Mouse (Mus musculus) embryonic facial prominence, embryonic 15.5 days (tissue): ENCODE results near the gene Sprr2a1. TPM values are rescaled to one million over a fixed set of nuclear protein-coding genes. Genes with fewer than 3 reads are reported as not detected.
"Not testable (repeated sequence)": the region's sequence is repeated elsewhere in the genome, so short reads cannot be mapped to it uniquely, and the experiment has no call there.

Experiments used
- ATAC-seq: fragments of 200-750 bp; cut with Nextera tagmentation; 2 replicates; pipeline ENCODE4 v1.8.0; 2017; ENCODE audit warnings: low read depth, moderate TSS enrichment; ENCODE audit not compliant: insufficient number of reproducible peaks, low FRiP score, low TSS enrichment
- H3K27ac ChIP-seq: fragments of 300-500 bp; sonication (generic); replicated peaks from 2 replicates; pipeline ENCODE4 v1.5.1; 2015; ENCODE audit warnings: mild to moderate bottlenecking, inconsistent platforms
- H3K27me3 ChIP-seq: fragments of 300-500 bp; sonication (generic); 2 replicates; pipeline ENCODE4 v1.6.1; 2015; ENCODE audit warnings: inconsistent platforms
- H3K36me3 ChIP-seq: fragments of 300-500 bp; sonication (generic); 2 replicates; pipeline ENCODE4 v1.6.1; 2015; ENCODE audit warnings: mild to moderate bottlenecking, inconsistent platforms
- H3K4me1 ChIP-seq: fragments of 300-500 bp; sonication (generic); 2 replicates; pipeline ENCODE4 v1.6.1; 2015; ENCODE audit warnings: inconsistent platforms
- H3K4me2 ChIP-seq: fragments of 300-500 bp; sonication (generic); replicated peaks from 2 replicates; pipeline ENCODE4 v1.6.1; 2015; ENCODE audit warnings: mild to moderate bottlenecking, inconsistent platforms
- H3K4me3 ChIP-seq: fragments of 300-500 bp; sonication (generic); replicated peaks from 2 replicates; pipeline ENCODE4 v1.5.1; 2015; ENCODE audit warnings: mild to moderate bottlenecking, inconsistent platforms
- H3K9ac ChIP-seq: fragments of 300-500 bp; sonication (generic); 2 replicates; pipeline ENCODE4 v1.6.1; 2015; ENCODE audit warnings: inconsistent platforms
- H3K9me3 ChIP-seq: fragments of 300-500 bp; sonication (generic); replicated peaks from 2 replicates; pipeline ENCODE4 v1.6.1; 2016; ENCODE audit warnings: inconsistent platforms
- WGBS: fragments of 180-500 bp; shearing (Covaris S2); methylation state at CpG from one replicate; pipeline ENCODE4 v1.1.7; 2015; 5-methylcytosine and 5-hydroxymethylcytosine counted together
- polyA plus RNA-seq: library from polyadenylated mRNA; unstranded; fragments of >200 nt; fragmentation: Nextera tagmentation; extraction: Ambion mirVana; gene quantifications from 2 replicates; pipeline ENCODE4 v1.2.1, GENCODE M21; 2015

Gene Sprr2a1
- polyA plus RNA-seq, 1 experiment from 2014 or later: 0.12 TPM

DNA sequence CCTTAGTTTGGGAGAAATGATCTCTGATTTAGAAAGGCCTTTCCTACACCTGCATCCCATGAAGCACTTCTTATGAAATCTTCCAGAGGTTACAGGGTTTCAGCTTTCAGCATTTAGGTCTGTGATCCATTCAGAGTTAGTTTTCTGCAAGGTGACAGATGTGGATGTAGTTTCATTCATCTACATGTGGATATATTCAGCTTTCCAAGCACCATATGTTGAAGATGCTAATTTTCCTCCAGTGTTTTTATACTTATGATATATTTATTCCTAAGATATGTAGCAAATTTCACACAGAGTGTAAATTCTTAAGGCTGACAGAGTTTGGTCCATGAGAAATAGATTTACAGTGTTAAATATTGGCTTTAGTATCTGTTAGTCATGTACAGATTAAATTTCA is 23.1 kb downstream of the Sprr2a1 start:
- not testable (repeated sequence) for H3K4me1 ChIP-seq, H3K27ac ChIP-seq, H3K36me3 ChIP-seq, H3K9ac ChIP-seq, H3K4me2 ChIP-seq, H3K4me3 ChIP-seq, H3K27me3 ChIP-seq, ATAC-seq, H3K9me3 ChIP-seq

DNA sequence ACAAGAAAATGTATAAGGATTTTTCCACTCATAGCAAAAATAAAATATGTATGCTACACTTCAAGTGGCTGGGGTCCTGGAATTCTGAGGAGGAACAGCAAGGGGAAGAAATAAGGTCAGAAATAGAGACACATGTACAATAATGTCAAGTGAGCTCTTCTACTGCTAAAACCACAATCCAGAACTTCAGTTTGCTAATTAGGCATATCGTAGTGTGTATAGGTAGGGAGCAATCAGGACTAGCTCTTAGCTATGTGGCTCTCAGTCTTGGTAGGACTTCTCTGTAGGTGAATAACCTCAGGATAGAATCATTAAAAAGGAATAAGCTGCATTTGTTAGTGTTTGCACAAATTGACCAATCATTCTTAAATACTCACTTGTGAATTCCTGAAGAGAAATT is 23.6 kb downstream of the Sprr2a1 start:
- H3K36me3 ChIP-seq, H3K4me1 ChIP-seq, ATAC-seq, H3K4me2 ChIP-seq, H3K9me3 ChIP-seq, H3K27me3 ChIP-seq, H3K9ac ChIP-seq, H3K4me3 ChIP-seq, H3K27ac ChIP-seq: not testable (repeated sequence)
- no CpG with 5 or more reads among the region's 1 CpGs for WGBS

GRCm38 (mm10) chr3:92244833-92245232 is 29.2 kb downstream of the Sprr2a1 start:
- not testable (repeated sequence) for H3K9ac ChIP-seq, H3K4me3 ChIP-seq

GRCm38 (mm10) chr3:92246245-92246644 is 30.6 kb downstream of the Sprr2a1 start:
- H3K27me3 ChIP-seq, H3K9me3 ChIP-seq, H3K4me1 ChIP-seq, H3K4me3 ChIP-seq, H3K4me2 ChIP-seq, ATAC-seq, H3K9ac ChIP-seq, H3K27ac ChIP-seq, H3K36me3 ChIP-seq: not testable (repeated sequence)
- no CpG with 5 or more reads among the region's 10 CpGs for WGBS

More at GRCm38 (mm10) chr3:92244833-92245232, 29.2 kb downstream of the Sprr2a1 start:
- H3K9me3 ChIP-seq, H3K4me1 ChIP-seq, H3K27ac ChIP-seq, ATAC-seq, H3K36me3 ChIP-seq, H3K27me3 ChIP-seq, H3K4me2 ChIP-seq: not testable (repeated sequence)

GRCm38 (mm10) chr3:92248494-92248893 is 32.9 kb downstream of the Sprr2a1 start:
- H3K9ac ChIP-seq, H3K9me3 ChIP-seq, ATAC-seq, H3K27me3 ChIP-seq, H3K4me2 ChIP-seq, H3K36me3 ChIP-seq, H3K27ac ChIP-seq, H3K4me1 ChIP-seq, H3K4me3 ChIP-seq: not testable (repeated sequence)

DNA sequence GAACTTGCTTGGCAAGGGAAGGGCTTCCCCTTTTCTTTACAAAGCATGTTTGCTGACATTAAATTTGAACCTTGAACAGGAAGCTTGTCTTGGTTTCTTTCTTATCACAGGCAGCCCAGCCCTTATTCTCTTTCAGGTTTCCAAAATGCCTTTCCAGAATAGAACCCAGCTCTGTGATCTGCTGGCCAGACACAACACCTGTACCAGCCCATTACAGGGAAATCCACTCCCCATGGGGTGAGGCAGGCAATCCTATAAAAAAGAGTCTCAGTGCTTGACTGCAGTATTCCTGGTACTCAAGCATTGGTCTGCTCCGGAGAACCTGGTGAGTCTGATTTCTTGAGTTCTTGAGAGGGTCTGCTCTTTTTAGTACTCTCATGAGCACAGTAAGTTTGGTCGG is 34.9 kb downstream of the Sprr2a1 start:
- H3K4me1 ChIP-seq, ATAC-seq: not testable (repeated sequence)
- 95% methylated on average over 2 of the region's 2 CpGs for WGBS

GRCm38 (mm10) chr3:92253860-92254259 is 38.3 kb downstream of the Sprr2a1 start:
- not testable (repeated sequence) for H3K27ac ChIP-seq, H3K36me3 ChIP-seq, H3K4me1 ChIP-seq, H3K4me3 ChIP-seq, H3K9ac ChIP-seq, H3K4me2 ChIP-seq, H3K27me3 ChIP-seq, H3K9me3 ChIP-seq
- ATAC-seq: peak; percentile 66; the same call in 1 of the 2 replicates
- WGBS: no CpG with 5 or more reads among the region's 8 CpGs

More for the DNA sequence above, 34.9 kb downstream of the Sprr2a1 start:
- not testable (repeated sequence) for H3K9ac ChIP-seq, H3K9me3 ChIP-seq, H3K36me3 ChIP-seq, H3K4me3 ChIP-seq, H3K27ac ChIP-seq, H3K4me2 ChIP-seq, H3K27me3 ChIP-seq

GRCm38 (mm10) chr3:92258526-92258925 is 42.9 kb downstream of the Sprr2a1 start:
- H3K36me3 ChIP-seq, H3K4me1 ChIP-seq, H3K4me3 ChIP-seq, H3K9ac ChIP-seq, ATAC-seq, H3K27me3 ChIP-seq, H3K4me2 ChIP-seq, H3K9me3 ChIP-seq, H3K27ac ChIP-seq: not testable (repeated sequence)

GRCm38 (mm10) chr3:92263462-92263861 is 47.9 kb downstream of the Sprr2a1 start:
- ATAC-seq, H3K4me1 ChIP-seq, H3K4me3 ChIP-seq, H3K36me3 ChIP-seq, H3K4me2 ChIP-seq, H3K9me3 ChIP-seq, H3K27ac ChIP-seq, H3K9ac ChIP-seq, H3K27me3 ChIP-seq: not testable (repeated sequence)
- no CpG with 5 or more reads among the region's 2 CpGs for WGBS

Other genes starting within 250 kb of the Sprr2a1 start
- gene Pglyrp3, start 201.2 kb upstream of the Sprr2a1 start, polyA plus RNA-seq: 3.0 and 4.2 TPM in 2 replicates
- 189 and 226 TPM in 2 replicates for gene Lor, start 132.7 kb upstream of the Sprr2a1 start, polyA plus RNA-seq
- gene Prr9, start 91.9 kb upstream of the Sprr2a1 start, polyA plus RNA-seq: 44.2 and 62.6 TPM in 2 replicates
- not detected in 2 replicates for gene Lelp1, start 73.1 kb upstream of the Sprr2a1 start, polyA plus RNA-seq
- 2.5 and 6.2 TPM in 2 replicates for gene Sprr2a2, start 121 bp downstream of the Sprr2a1 start, polyA plus RNA-seq
- 0.39 TPM in 1 of 2 replicates, not detected in the other for gene Sprr2a3, start 69.6 kb downstream of the Sprr2a1 start, polyA plus RNA-seq
- gene Sprr2b, start 100.8 kb downstream of the Sprr2a1 start, polyA plus RNA-seq: 0.29 TPM in 1 of 2 replicates, not detected in the other
- gene Sprr2d, start 123.3 kb downstream of the Sprr2a1 start, polyA plus RNA-seq: not detected in 2 replicates
- not detected in 2 replicates for gene Sprr2e, start 136.3 kb downstream of the Sprr2a1 start, polyA plus RNA-seq
- gene Sprr2f, start 149.4 kb downstream of the Sprr2a1 start, polyA plus RNA-seq: not detected in 2 replicates
- 1.5 and 4.6 TPM in 2 replicates for gene Sprr2h, start 169.9 kb downstream of the Sprr2a1 start, polyA plus RNA-seq
- 0.29 TPM in 1 of 2 replicates, not detected in the other for gene Sprr2i, start 192.2 kb downstream of the Sprr2a1 start, polyA plus RNA-seq
- gene Sprr2j-ps, start 202.3 kb downstream of the Sprr2a1 start, polyA plus RNA-seq: 0.26 TPM in 1 of 2 replicates, not detected in the other
- gene Gm9774, start 213.6 kb downstream of the Sprr2a1 start, polyA plus RNA-seq: 8.5 and 21.1 TPM in 2 replicates
- 1.2 TPM in 2 replicates for gene Sprr2k, start 216.8 kb downstream of the Sprr2a1 start, polyA plus RNA-seq
- 50.3 and 55.6 TPM in 2 replicates for gene Sprr1b, start 223.0 kb downstream of the Sprr2a1 start, polyA plus RNA-seq
- gene Sprr3, start 242.9 kb downstream of the Sprr2a1 start, polyA plus RNA-seq: 27.2 and 28.3 TPM in 2 replicates